Mouse (Mus musculus): ENCODE measurements around the gene Fam163b.

DNA sequence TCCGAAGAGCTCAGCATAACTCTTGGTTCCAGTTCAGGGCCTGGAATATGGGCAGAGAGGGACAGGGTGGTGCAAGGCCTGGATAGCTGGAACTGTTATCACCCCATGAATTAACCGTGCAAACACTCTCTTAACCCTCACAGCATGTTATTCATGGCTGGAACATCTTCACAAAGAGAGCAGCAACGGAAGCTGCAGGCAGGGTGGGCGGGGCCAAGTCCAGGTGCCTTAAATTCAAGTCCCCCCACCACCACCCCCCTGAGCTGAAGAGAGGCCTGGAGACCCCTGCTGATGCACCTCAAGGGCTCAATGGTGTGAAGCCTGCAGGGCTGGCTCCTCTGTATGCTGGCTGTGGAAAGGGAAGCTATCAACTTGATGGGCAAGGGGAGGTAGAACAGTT, 15.8 kb downstream of the Fam163b start:
- TF ChIP-seq HCFC1 (IDR thresholded peaks at IDR 0.05; ENCODE audit: borderline replicate concordance, insufficient read depth, low read length) (no peak), ZC3H11A (IDR thresholded peaks at IDR 0.05; ENCODE audit: borderline replicate concordance, low read depth, low read length) (no peak), MAFK (IDR thresholded peaks at IDR 0.05; ENCODE audit: insufficient read depth, low read depth, low read length) (no peak), CHD2 (IDR thresholded peaks at IDR 0.05; ENCODE audit: low read depth, low read length) (no peak), ZNF384 (IDR thresholded peaks at IDR 0.05; ENCODE audit: low read depth, low read length) (no peak)
